ENCODE assay signal across 15 mouse cellular contexts in genomic region chr15:12103763-12104162, GRCm38 (mm10). TPM values are rescaled to one million over a fixed set of nuclear protein-coding genes. Genes with fewer than 3 reads are reported as not detected.
DNase-seq lines count a peak whose midpoint lies in the region; ATAC-seq lines count a peak whose summit lies in the region.
"Had no signal": no experiment of that assay in that cellular context is flagged by ENCODE, and none has a peak within 500 bp of the region (broad histone marks: within the 10 kb centered on the region; RNA-seq: fewer than 3 reads in every experiment).

No protein-coding gene starts in this region.

- H3K4me1 ChIP-seq in intestine, embryonic 14.5 days (replicated peaks; ENCODE audit: control insufficient read depth, insufficient read depth, low read length): no peaks in the 10 kb centered on the region
- 0 out of 2 replicates have a peak, but pooled peaks cover 2% of the 10 kb centered on the region for H3K4me1 ChIP-seq in intestine, embryonic 15.5 days (replicated peaks)
- no peaks in the 10 kb centered on the region for H3K4me1 ChIP-seq in neural tube, embryonic 15.5 days
- H3K4me1 ChIP-seq in hindbrain, embryonic 13.5 days (replicated peaks): no peaks in the 10 kb centered on the region
- H3K4me1 ChIP-seq: embryonic facial prominence, embryonic 10.5 days; stomach, embryonic 15.5 days had no signal

- H3K27ac ChIP-seq in intestine, embryonic 14.5 days (ENCODE audit: low read depth): no peak overlapping the region
- no peak overlapping the region for H3K27ac ChIP-seq in intestine, embryonic 15.5 days
- H3K27ac ChIP-seq in neural tube, embryonic 15.5 days (replicated peaks): no peak overlapping the region
- no peak overlapping the region for H3K27ac ChIP-seq in hindbrain, embryonic 13.5 days
- H3K27ac ChIP-seq: embryonic facial prominence, embryonic 10.5 days; stomach, embryonic 15.5 days had no signal

- WGBS in intestine, embryonic 14.5 days: 55% methylated on average over 3 of the region's 3 CpGs
- 58% methylated on average over 3 of the region's 3 CpGs for WGBS in intestine, embryonic 15.5 days
- WGBS in neural tube, embryonic 15.5 days: 66% methylated on average over 3 of the region's 3 CpGs
- 59% methylated on average over 3 of the region's 3 CpGs for WGBS in hindbrain, embryonic 13.5 days

- H3K9me3 ChIP-seq in intestine, embryonic 14.5 days (ENCODE audit: control insufficient read depth, low read length): no peaks in the 10 kb centered on the region
- H3K9me3 ChIP-seq in intestine, embryonic 15.5 days: no peaks in the 10 kb centered on the region
- no peaks in the 10 kb centered on the region for H3K9me3 ChIP-seq in neural tube, embryonic 15.5 days (replicated peaks)
- H3K9me3 ChIP-seq in hindbrain, embryonic 13.5 days: no peaks in the 10 kb centered on the region; the same call in 1 of the 2 replicates
- H3K9me3 ChIP-seq: embryonic facial prominence, embryonic 10.5 days; G1E; stomach, embryonic 15.5 days had no signal

- ATAC-seq in intestine, embryonic 14.5 days (replicated peaks; ENCODE audit: low FRiP score, low TSS enrichment, low read depth): no peak
- no peak for ATAC-seq in intestine, embryonic 15.5 days
- peak; percentile 40; the same call in 1 of the 2 replicates for ATAC-seq in neural tube, embryonic 15.5 days (ENCODE audit: low FRiP score)
- ATAC-seq in hindbrain, embryonic 13.5 days (ENCODE audit: low FRiP score): no peak
- no peak for ATAC-seq in megakaryocyte, adult 5-6 weeks (ENCODE audit: poor library complexity, severe bottlenecking)
- ATAC-seq: activated CD4-positive, CD25-positive, alpha-beta regulatory T cell, adult 4 months had no signal

- H3K36me3 ChIP-seq in intestine, embryonic 14.5 days (ENCODE audit: control insufficient read depth, insufficient read depth, low read length): no peaks in the 10 kb centered on the region
- H3K36me3 ChIP-seq in intestine, embryonic 15.5 days: no peaks in the 10 kb centered on the region
- no peaks in the 10 kb centered on the region for H3K36me3 ChIP-seq in neural tube, embryonic 15.5 days
- H3K36me3 ChIP-seq in hindbrain, embryonic 13.5 days: no peaks in the 10 kb centered on the region
- H3K36me3 ChIP-seq: embryonic facial prominence, embryonic 10.5 days; G1E; stomach, embryonic 15.5 days had no signal

- H3K4me3 ChIP-seq in intestine, embryonic 14.5 days (ENCODE audit: low read depth, low read length): no peak overlapping the region
- no peak overlapping the region for H3K4me3 ChIP-seq in intestine, embryonic 15.5 days (replicated peaks)
- no peak overlapping the region for H3K4me3 ChIP-seq in neural tube, embryonic 15.5 days (replicated peaks)
- H3K4me3 ChIP-seq in hindbrain, embryonic 13.5 days: no peak overlapping the region
- H3K4me3 ChIP-seq: embryonic facial prominence, embryonic 10.5 days; stomach, embryonic 15.5 days had no signal

- H3K27me3 ChIP-seq in intestine, embryonic 14.5 days (replicated peaks; ENCODE audit: control insufficient read depth, insufficient read depth, low read length): no peaks in the 10 kb centered on the region
- H3K27me3 ChIP-seq in intestine, embryonic 15.5 days (replicated peaks): no peaks in the 10 kb centered on the region
- no peaks in the 10 kb centered on the region for H3K27me3 ChIP-seq in neural tube, embryonic 15.5 days (replicated peaks)
- no peaks in the 10 kb centered on the region for H3K27me3 ChIP-seq in hindbrain, embryonic 13.5 days
- H3K27me3 ChIP-seq: stomach, embryonic 15.5 days had no signal

- no peak overlapping the region for H3K4me2 ChIP-seq in intestine, embryonic 14.5 days (ENCODE audit: low read length)
- no peak overlapping the region for H3K4me2 ChIP-seq in intestine, embryonic 15.5 days (replicated peaks)
- no peak overlapping the region for H3K4me2 ChIP-seq in neural tube, embryonic 15.5 days
- H3K4me2 ChIP-seq in hindbrain, embryonic 13.5 days: no peak overlapping the region
- H3K4me2 ChIP-seq: stomach, embryonic 15.5 days had no signal

- H3K9ac ChIP-seq in intestine, embryonic 14.5 days (ENCODE audit: low read length): no peak overlapping the region
- no peak overlapping the region for H3K9ac ChIP-seq in intestine, embryonic 15.5 days
- no peak overlapping the region for H3K9ac ChIP-seq in neural tube, embryonic 15.5 days (replicated peaks)
- H3K9ac ChIP-seq in hindbrain, embryonic 13.5 days: no peak overlapping the region
- H3K9ac ChIP-seq: stomach, embryonic 15.5 days had no signal

- DNase-seq in adrenal gland, postnatal 14 days: peak; percentile 41
- no peak for DNase-seq in adrenal gland, adult 2 months
- DNase-seq in intestine, embryonic 14.5 days (ENCODE audit: low spot score): peak; percentile 53
- no peak for DNase-seq in neural tube, embryonic 10.5 days (ENCODE audit: extremely low spot score, low spot score)
- DNase-seq: cerebellum, adult 9-11 months; kidney, postnatal 25 days; right cerebral cortex, postnatal 25 days had no signal

RNA-seq across cellular contexts. Expression of gene Zfr, which starts 13.9 kb away (rescaled TPM):
- total RNA-seq in adrenal gland, postnatal 14 days (2021): 155 and 170 TPM in 2 replicates
- total RNA-seq in adrenal gland, adult 2 months (2021): 100 to 1,000 TPM; 152 to 182 TPM
- 172 and 205 TPM in 2 replicates for polyA plus RNA-seq in adrenal gland, adult 2 months (2012; rRNA removed)
- polyA plus RNA-seq in intestine, embryonic 14.5 days (2014; fragmentation: Nextera tagmentation; extraction: Ambion mirVana): 144 and 157 TPM in 2 replicates
- 94.3 and 95.4 TPM in 2 replicates for polyA plus RNA-seq in intestine, embryonic 15.5 days (2015; fragmentation: Nextera tagmentation; extraction: Ambion mirVana)
- polyA plus RNA-seq in neural tube, embryonic 15.5 days (2015; fragmentation: Nextera tagmentation; extraction: Ambion mirVana): 162 and 173 TPM in 2 replicates
- polyA plus RNA-seq in hindbrain, embryonic 13.5 days (2015; fragmentation: Nextera tagmentation; extraction: Ambion mirVana): 147 and 159 TPM in 2 replicates
- total RNA-seq in megakaryocyte, adult 5-6 weeks (2015): 111 and 115 TPM in 2 replicates
- 47.1 and 49.6 TPM in 2 replicates for total RNA-seq in megakaryocyte, adult 5-6 weeks (2017)

Comparison
In these comparisons a context has a peak if more than half of its experiments do, and no peak if none do; other contexts are left out.
1. DNase-seq: peak in adrenal gland, postnatal 14 days (single experiment) and intestine, embryonic 14.5 days (single experiment); none in adrenal gland, adult 2 months (single experiment) and neural tube, embryonic 10.5 days (single experiment).